In genomic region chr3:89337721-89338578, GRCm38 (mm10) we compare ENCODE assay signal across 8 mouse cellular contexts. TPM values are rescaled to one million over a fixed set of nuclear protein-coding genes. Genes with fewer than 3 reads are reported as not detected.
DNase-seq lines count a peak whose midpoint lies in the region; ATAC-seq and TF ChIP-seq lines count a peak whose summit lies in the region.

Gene Efna4, minus strand, starts transcription at chr3:89338028.

- H3K36me3 ChIP-seq in lung, postnatal 0 days (ENCODE audit: insufficient read depth, low read length), result peaks cover 4% of the 10 kb centered on the region; the same call in 1 of the 2 replicates
- H3K36me3 ChIP-seq in stomach, embryonic 16.5 days (ENCODE audit: control insufficient read depth, insufficient read depth, low read length), result no peaks in the 10 kb centered on the region; the same call in 1 of the 2 replicates

- TF ChIP-seq CTCF in lung, postnatal 0 days (IDR thresholded peaks at IDR 0.05), result no peak

- peak within 1 kb of the TSS; percentile 55 for H3K9ac ChIP-seq in lung, postnatal 0 days (replicated peaks; ENCODE audit: low read depth)
- H3K9ac ChIP-seq in stomach, embryonic 16.5 days (ENCODE audit: low read length), result peak within 1 kb of the TSS; percentile 92

- no peaks in the 10 kb centered on the region for H3K9me3 ChIP-seq in lung, postnatal 0 days (ENCODE audit: low read length)
- no peaks in the 10 kb centered on the region for H3K9me3 ChIP-seq in stomach, embryonic 16.5 days (replicated peaks; ENCODE audit: control insufficient read depth, low read length)

- peak; percentile 29 for ATAC-seq in granulocyte monocyte progenitor cell, adult 5-6 weeks (replicated peaks; ENCODE audit: poor library complexity, severe bottlenecking)
- peak; percentile 85 for ATAC-seq in lung, postnatal 0 days
- ATAC-seq in stomach, embryonic 16.5 days (ENCODE audit: insufficient read depth, low FRiP score), result peak; percentile 86

- no peaks in the 10 kb centered on the region for H3K27me3 ChIP-seq in lung, postnatal 0 days (replicated peaks; ENCODE audit: insufficient read depth, low read length)
- H3K27me3 ChIP-seq in stomach, embryonic 16.5 days (ENCODE audit: control insufficient read depth, insufficient read depth, low read length), result no peaks in the 10 kb centered on the region

- H3K4me1 ChIP-seq in lung, postnatal 0 days (ENCODE audit: insufficient read depth, low read depth, low read length), result no peaks in the 10 kb centered on the region
- peaks cover 39% of the 10 kb centered on the region for H3K4me1 ChIP-seq in stomach, embryonic 16.5 days (ENCODE audit: control insufficient read depth, insufficient read depth, low read length)

- DNase-seq in left cerebral cortex, postnatal 4 days, result peak; percentile 46
- DNase-seq in left cerebral cortex, adult 11 months (ENCODE audit: low spot score), result no peak
- peak; percentile 50 for DNase-seq in adrenal gland, postnatal 25 days
- DNase-seq in kidney, adult 8-10 months, result peak; percentile 51 to 59
- peak; percentile 88 for DNase-seq in lung, postnatal 0 days (ENCODE audit: low spot score)
- no peak for DNase-seq in frontal cortex, postnatal 25 days (ENCODE audit: low spot score in 2 of 2)

- peak within 1 kb of the TSS; percentile 72 for H3K4me3 ChIP-seq in lung, postnatal 0 days (ENCODE audit: low read depth, low read length)
- peak within 1 kb of the TSS; percentile 78 for H3K4me3 ChIP-seq in stomach, embryonic 16.5 days (replicated peaks; ENCODE audit: low read length)

- peak within 1 kb of the TSS; percentile 80 for H3K27ac ChIP-seq in lung, postnatal 0 days (ENCODE audit: low read length)
- peak within 1 kb of the TSS; percentile 89 for H3K27ac ChIP-seq in stomach, embryonic 16.5 days (ENCODE audit: low read length)

- TF ChIP-seq EP300 in lung, postnatal 0 days (IDR thresholded peaks at IDR 0.05), result no peak

- 3% methylated on average over 44 of the region's 44 CpGs for WGBS in lung, postnatal 0 days
- WGBS in stomach, embryonic 16.5 days, result under 1% methylated on average over 43 of the region's 44 CpGs

- intact Hi-C loops in left cerebral cortex, postnatal 4 days (cut with DNase I), result no loop called here

- peak within 1 kb of the TSS; percentile 96 for H3K4me2 ChIP-seq in lung, postnatal 0 days (replicated peaks; ENCODE audit: low read depth, low read length)
- H3K4me2 ChIP-seq in stomach, embryonic 16.5 days (ENCODE audit: low read depth, low read length), result peak within 1 kb of the TSS; percentile 68

RNA-seq across cellular contexts. Expression of gene Efna4, which starts in this region (rescaled TPM):
- total RNA-seq in left cerebral cortex, postnatal 4 days (2021), result 1 to 10 TPM; 5.7 to 7.4 TPM
- total RNA-seq in adrenal gland, postnatal 25 days (2021), result 1.7 TPM in 1 of 2 replicates, not detected in the other
- 0.66 and 2.1 TPM in 2 replicates for total RNA-seq in granulocyte monocyte progenitor cell, adult 5-6 weeks (2014; fragmentation: Nextera tagmentation)
- total RNA-seq in granulocyte monocyte progenitor cell, adult 5-6 weeks (2017), result not detected in 2 replicates
- 9.7 and 10.3 TPM in 2 replicates for polyA plus RNA-seq in lung, postnatal 0 days (2015; fragmentation: Nextera tagmentation; extraction: Ambion mirVana)
- 15.0 and 15.5 TPM in 2 replicates for polyA plus RNA-seq in stomach, embryonic 16.5 days (2015; fragmentation: Nextera tagmentation; extraction: Ambion mirVana)

Comparison
In these comparisons a context has a peak if more than half of its experiments do, and no peak if none do; other contexts are left out.
1. DNase-seq: peak in left cerebral cortex, postnatal 4 days (single experiment), adrenal gland, postnatal 25 days (single experiment), kidney, adult 8-10 months (2 of 2) and lung, postnatal 0 days (single experiment); none in left cerebral cortex, adult 11 months (single experiment) and frontal cortex, postnatal 25 days (0 of 2).
2. ATAC-seq: peak in every context shown above with its lines; median percentile 86 in stomach, embryonic 16.5 days; 85 in lung, postnatal 0 days; 29 in granulocyte monocyte progenitor cell, adult 5-6 weeks.